In genomic region chr1:158874552-158875077, GRCm38 (mm10) we compare ENCODE assay signal across 17 mouse cellular contexts.
"Had no signal": no experiment of that assay in that cellular context is flagged by ENCODE, and none has a peak within 500 bp of the region (broad histone marks: within the 10 kb centered on the region; RNA-seq: fewer than 3 reads in every experiment).

No protein-coding gene starts in this region.

- H3K36me3 ChIP-seq: liver, embryonic 15.5 days; lung, embryonic 15.5 days; midbrain, embryonic 13.5 days; midbrain, embryonic 15.5 days; neural tube, embryonic 12.5 days; stomach, embryonic 15.5 days had no signal

- H3K27ac ChIP-seq: liver, embryonic 15.5 days; lung, embryonic 15.5 days; midbrain, embryonic 13.5 days; midbrain, embryonic 15.5 days; neural tube, embryonic 12.5 days; stomach, embryonic 15.5 days; stomach, postnatal 0 days had no signal

- H3K9me3 ChIP-seq: liver, embryonic 15.5 days; lung, embryonic 15.5 days; midbrain, embryonic 13.5 days; midbrain, embryonic 15.5 days; neural tube, embryonic 12.5 days; stomach, embryonic 15.5 days had no signal

- H3K27me3 ChIP-seq: liver, embryonic 15.5 days; lung, embryonic 15.5 days; megakaryocyte, embryonic 14.5 days; midbrain, embryonic 13.5 days; midbrain, embryonic 15.5 days; neural tube, embryonic 12.5 days; stomach, embryonic 15.5 days had no signal

- H3K9ac ChIP-seq: liver, embryonic 15.5 days; liver, postnatal 0 days; lung, embryonic 15.5 days; midbrain, embryonic 13.5 days; midbrain, embryonic 15.5 days; neural tube, embryonic 12.5 days; stomach, embryonic 15.5 days had no signal

- ATAC-seq: liver, postnatal 0 days; lung, postnatal 0 days; midbrain, embryonic 13.5 days; midbrain, embryonic 15.5 days had no signal

- H3K4me3 ChIP-seq: liver, embryonic 15.5 days; lung, embryonic 15.5 days; megakaryocyte, embryonic 14.5 days; midbrain, embryonic 13.5 days; midbrain, embryonic 15.5 days; neural tube, embryonic 12.5 days; stomach, embryonic 15.5 days had no signal

- H3K4me2 ChIP-seq: liver, embryonic 15.5 days; lung, embryonic 15.5 days; midbrain, embryonic 11.5 days; midbrain, embryonic 13.5 days; midbrain, embryonic 15.5 days; neural tube, embryonic 12.5 days; stomach, embryonic 15.5 days had no signal

- H3K4me1 ChIP-seq: liver, embryonic 15.5 days; lung, embryonic 15.5 days; megakaryocyte, embryonic 14.5 days; midbrain, embryonic 13.5 days; midbrain, embryonic 15.5 days; neural tube, embryonic 12.5 days; stomach, embryonic 15.5 days had no signal

- DNase-seq: liver, postnatal 0 days; lung, adult 2 months; lung, postnatal 4 days; right cerebral cortex, postnatal 14 days; thymus, adult 2 months; thymus, postnatal 25 days; thymus, postnatal 4 days had no signal
